Mouse (Mus musculus): ENCODE results near the gene Cuedc1. TPM values are rescaled to one million over a fixed set of nuclear protein-coding genes. Genes with fewer than 3 reads are reported as not detected.

The Cuedc1 gene
- 10 to 100 TPM; 32.4 to 43.1 TPM for total RNA-seq (2021)
- long read RNA-seq, experiment 1, transcript Cuedc1-205 (6 exons, 1,844 nt) = minor isoform, 6 of 41 reads
- long read RNA-seq, experiment 1, transcript Cuedc1-201 (11 exons, 3,180 nt) = major isoform, 21 of 41 reads
- long read RNA-seq, experiment 1, partial matches to known transcripts = 5 of 41 reads
- long read RNA-seq, experiment 1, other reads (novel, unspliced or antisense) = 8 of 41 reads
- long read RNA-seq, experiment 2, transcript Cuedc1-201 (11 exons, 3,180 nt) = major isoform, 13 of 29 reads
- long read RNA-seq, experiment 2, partial matches to known transcripts = 4 of 29 reads
- long read RNA-seq, experiment 2, other reads (novel, unspliced or antisense) = 9 of 29 reads

- DNase-seq = no peak
Measured at GRCm38 (mm10) chr11:88098021-88098729, at the start of gene Cuedc1. Gene Cuedc1 (plus strand): TSS chr11:88098058.

- peak; percentile 34 for DNase-seq
Measured at GRCm38 (mm10) chr11:88048961-88049670, 48.7 kb upstream of the Cuedc1 start.

GRCm38 (mm10) chr11:88049732-88050131 is 48.1 kb upstream of the Cuedc1 start:
- no peak for DNase-seq

- DNase-seq = no peak
Measured at GRCm38 (mm10) chr11:88052638-88053037, 45.2 kb upstream of the Cuedc1 start.

- no peak for DNase-seq
Measured at GRCm38 (mm10) chr11:88053821-88054220, 44.0 kb upstream of the Cuedc1 start.

GRCm38 (mm10) chr11:88054589-88054988 is 43.3 kb upstream of the Cuedc1 start:
- peak; percentile 64 for DNase-seq

- DNase-seq = no peak
Measured at GRCm38 (mm10) chr11:88055777-88056176, 42.1 kb upstream of the Cuedc1 start.

GRCm38 (mm10) chr11:88057788-88058187 is 40.1 kb upstream of the Cuedc1 start:
- DNase-seq = no peak

GRCm38 (mm10) chr11:88059141-88059540 is 38.7 kb upstream of the Cuedc1 start:
- DNase-seq = peak; percentile 51

GRCm38 (mm10) chr11:88061892-88062625 is 35.8 kb upstream of the Cuedc1 start:
- no peak for DNase-seq

GRCm38 (mm10) chr11:88065732-88066131 is 32.1 kb upstream of the Cuedc1 start:
- DNase-seq = no peak

- DNase-seq = no peak
Measured at GRCm38 (mm10) chr11:88067191-88067585, 30.7 kb upstream of the Cuedc1 start.

- peak; percentile 86 for DNase-seq
Measured at GRCm38 (mm10) chr11:88067586-88068410, 30.1 kb upstream of the Cuedc1 start, which contains the start of gene Vezf1. Gene Vezf1 (plus strand): TSS chr11:88068279.

- peak; percentile 82 for DNase-seq
Measured at GRCm38 (mm10) chr11:88068411-88069245, 29.2 kb upstream of the Cuedc1 start.

- DNase-seq = no peak
Measured at GRCm38 (mm10) chr11:88069246-88069570, 28.6 kb upstream of the Cuedc1 start.

- DNase-seq = no peak
Measured at GRCm38 (mm10) chr11:88070392-88070791, 27.5 kb upstream of the Cuedc1 start.

GRCm38 (mm10) chr11:88071113-88071512 is 26.7 kb upstream of the Cuedc1 start:
- no peak for DNase-seq

GRCm38 (mm10) chr11:88073343-88073875 is 24.4 kb upstream of the Cuedc1 start:
- no peak for DNase-seq

- no peak for DNase-seq
Measured at GRCm38 (mm10) chr11:88075701-88076100, 22.2 kb upstream of the Cuedc1 start.

- no peak for DNase-seq
Measured at GRCm38 (mm10) chr11:88076394-88076793, 21.5 kb upstream of the Cuedc1 start.
